Mouse (Mus musculus): ENCODE measurements around the gene C530025M09Rik.

The C530025M09Rik gene

DNA sequence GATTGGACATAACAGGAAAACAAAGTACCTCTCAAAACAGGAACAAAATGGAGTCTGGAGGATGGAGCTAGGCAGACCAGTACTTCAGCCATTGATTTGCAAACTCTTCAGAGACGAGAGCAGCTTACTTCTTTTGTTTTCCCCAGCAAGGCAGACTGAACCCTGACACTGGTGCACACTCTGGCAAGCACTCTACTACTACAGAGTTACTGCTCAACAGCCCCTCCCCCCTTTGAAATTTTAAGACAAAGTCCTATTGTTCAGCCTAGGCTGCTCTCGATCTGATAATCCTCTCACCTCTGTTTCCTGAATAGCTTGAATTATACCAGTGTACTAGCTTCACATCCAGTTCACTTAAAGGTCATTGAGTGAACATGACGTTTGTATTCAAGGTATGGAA, 32.4 kb downstream of the C530025M09Rik start:
- no peak for DNase-seq

All from cerebellum, adult 8-10 months (tissue).